Mouse (Mus musculus) central nervous system, embryonic 14 days (tissue): Measurements from ENCODE around the gene Vac14. TPM values are rescaled to one million over a fixed set of nuclear protein-coding genes. Genes with fewer than 3 reads are reported as not detected.

Source experiments
- polyA plus RNA-seq: library from polyadenylated mRNA; depleted of rRNA; stranded (reverse); fragments of >200 nt; gene quantifications from 2 replicates; pipeline ENCODE4 v1.2.3, GENCODE M21; 2012; rRNA removed

Gene Vac14
- 37.4 and 38.9 TPM in 2 replicates for polyA plus RNA-seq

GRCm38 (mm10) chr8:110618391-110619207 lies at the start of gene Vac14:
Gene Vac14, plus strand, starts transcription at chr8:110618585.

GRCm38 (mm10) chr8:110720685-110721598 lies 102.6 kb downstream of the Vac14 start, which contains the start of gene Mtss1l:
Gene Mtss1l, plus strand, starts transcription at chr8:110721476.

Other genes with a start within 250 kb of the Vac14 start
- 100 and 111 TPM in 2 replicates for gene Mtss1l, start 102.9 kb downstream of the Vac14 start, polyA plus RNA-seq
- 3.3 and 4.1 TPM in 2 replicates for gene Il34, start 187.3 kb downstream of the Vac14 start, polyA plus RNA-seq
- gene Cog4, start 228.0 kb downstream of the Vac14 start, polyA plus RNA-seq, result 42.6 and 45.9 TPM in 2 replicates
- 87.9 and 95.3 TPM in 2 replicates for gene Sf3b3, start 228.2 kb downstream of the Vac14 start, polyA plus RNA-seq